Mouse (Mus musculus) hindbrain, embryonic 11.5 days (tissue): ENCODE results near the gene Senp6. TPM values are rescaled to one million over a fixed set of nuclear protein-coding genes. Genes with fewer than 3 reads are reported as not detected.
A peak's percentile ranks its signal among the peaks of the same experiment; 100 is the strongest.

Experiments
- ATAC-seq: fragments of 200-750 bp; cut with Nextera tagmentation; 2 replicates; pipeline ENCODE4 v1.8.0; 2017; ENCODE audit warnings: mild to moderate bottlenecking, moderate TSS enrichment, moderate library complexity; ENCODE audit not compliant: low FRiP score
- DNase-seq: peaks from one replicate; pipeline ENCODE4 v3.0.0-alpha.2; 2015; ENCODE audit warnings: low spot score
- H3K27ac ChIP-seq: fragments of 300-500 bp; sonication (generic); 2 replicates; pipeline ENCODE4 v1.5.1; 2014; ENCODE audit warnings: mild to moderate bottlenecking, low read depth, low read length
- H3K27me3 ChIP-seq: fragments of 300-500 bp; sonication (generic); 2 replicates; pipeline ENCODE4 v1.6.1; 2014; ENCODE audit warnings: mild to moderate bottlenecking, low read length, moderate library complexity, mixed read lengths; ENCODE audit not compliant: control insufficient read depth, insufficient read depth
- H3K36me3 ChIP-seq: fragments of 300-500 bp; sonication (generic); 2 replicates; pipeline ENCODE4 v1.6.1; 2014; ENCODE audit warnings: mild to moderate bottlenecking, low read length, moderate library complexity, mixed read lengths; ENCODE audit not compliant: control insufficient read depth, insufficient read depth
- H3K4me1 ChIP-seq: fragments of 300-500 bp; sonication (generic); replicated peaks from 2 replicates; pipeline ENCODE4 v1.6.1; 2014; ENCODE audit warnings: low read length, mixed read lengths; ENCODE audit not compliant: control insufficient read depth, insufficient read depth
- H3K4me2 ChIP-seq: fragments of 300-500 bp; sonication (generic); replicated peaks from 2 replicates; pipeline ENCODE4 v1.6.1; 2014; ENCODE audit warnings: mild to moderate bottlenecking, low read depth, low read length
- H3K4me3 ChIP-seq: fragments of 300-500 bp; sonication (generic); 2 replicates; pipeline ENCODE4 v1.5.1; 2014; ENCODE audit warnings: low read depth, low read length
- H3K9ac ChIP-seq: fragments of 300-500 bp; sonication (generic); 2 replicates; pipeline ENCODE4 v1.6.1; 2014; ENCODE audit warnings: low read depth, low read length
- H3K9me3 ChIP-seq: fragments of 300-500 bp; sonication (generic); 2 replicates; pipeline ENCODE4 v1.6.1; 2016; ENCODE audit warnings: low read length; ENCODE audit not compliant: control insufficient read depth
- WGBS: fragments of 180-500 bp; shearing (Covaris S2); extraction: QIAGEN DNeasy Blood & Tissue Kit; methylation state at CpG from one replicate; pipeline ENCODE4 v1.1.7; 2014; 5-methylcytosine and 5-hydroxymethylcytosine counted together
- polyA plus RNA-seq: library from polyadenylated mRNA; unstranded; fragments of >200 nt; fragmentation: Nextera tagmentation; extraction: Ambion mirVana; gene quantifications from 2 replicates; pipeline ENCODE4 v1.2.1, GENCODE M21; 2014

Senp6 gene
- polyA plus RNA-seq, 1 experiment from 2014 or later = 88.1 TPM

DNA sequence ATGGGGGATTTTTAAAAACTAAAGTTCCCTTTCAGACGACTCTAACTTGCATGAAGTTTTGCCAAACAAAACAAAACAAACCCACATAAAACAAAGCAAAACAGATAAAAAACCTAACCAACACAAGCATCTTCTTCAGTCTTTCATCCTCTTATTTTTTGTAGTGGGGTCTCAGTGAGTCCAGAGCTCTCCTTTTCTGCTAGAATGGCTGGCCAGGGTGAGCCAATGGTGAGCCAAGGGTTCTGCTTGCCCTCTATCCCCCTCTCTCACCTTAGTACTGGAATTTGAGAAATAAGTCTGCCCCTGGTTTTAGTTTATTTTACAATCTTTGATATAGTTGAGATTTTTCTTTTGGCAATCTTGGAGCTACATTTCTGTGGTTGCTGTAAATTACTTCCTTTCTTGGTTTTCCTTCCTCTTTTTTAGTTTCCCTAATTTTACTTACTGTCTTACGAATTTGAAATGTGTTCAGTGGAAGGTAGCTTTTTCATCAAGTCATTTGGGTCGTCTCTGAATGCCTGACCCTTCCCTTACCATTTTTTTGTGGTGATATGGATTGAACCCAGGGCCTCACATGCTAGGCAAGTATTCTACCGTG, 96.5 kb downstream of the Senp6 start:
- no peak overlapping the region for H3K4me3 ChIP-seq
- WGBS = 83% methylated on average over 4 of the region's 4 CpGs
- no peaks in the 10 kb centered on the region for H3K27me3 ChIP-seq
- H3K9me3 ChIP-seq = no peaks in the 10 kb centered on the region
- no peak for DNase-seq
- ATAC-seq = no peak
- H3K9ac ChIP-seq = no peak overlapping the region
- no peak overlapping the region for H3K4me2 ChIP-seq
- H3K36me3 ChIP-seq = no peaks in the 10 kb centered on the region
- H3K4me1 ChIP-seq = no peaks in the 10 kb centered on the region
- H3K27ac ChIP-seq = no peak overlapping the region

DNA sequence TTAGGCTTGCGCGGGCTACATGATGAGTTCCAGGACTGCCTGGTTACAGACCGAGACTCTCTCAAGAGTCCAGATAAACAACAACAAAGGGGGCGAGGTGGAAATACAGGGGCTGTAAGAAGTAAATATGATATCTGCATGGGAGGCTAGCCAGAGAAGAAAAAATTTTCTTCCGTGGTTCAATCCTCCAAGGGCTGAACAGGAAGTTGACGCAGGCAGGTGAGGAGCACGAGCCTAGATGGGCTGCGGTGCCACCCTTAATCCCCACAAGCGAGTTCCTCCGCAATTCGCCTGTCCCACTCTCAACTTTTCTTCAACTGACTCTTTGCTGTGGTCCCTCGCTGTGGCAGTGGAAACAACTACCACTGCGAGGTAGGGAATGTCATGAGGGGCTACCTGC, 97.5 kb downstream of the Senp6 start:
- H3K9me3 ChIP-seq = no peaks in the 10 kb centered on the region
- H3K4me2 ChIP-seq = peak overlapping the region; percentile 76
- no peak overlapping the region for H3K27ac ChIP-seq
- no peak for ATAC-seq
- H3K27me3 ChIP-seq = no peaks in the 10 kb centered on the region
- H3K36me3 ChIP-seq = no peaks in the 10 kb centered on the region
- H3K4me3 ChIP-seq = peak overlapping the region; percentile 66
- H3K9ac ChIP-seq = 0 out of 2 replicates have a peak overlapping the region, but pooled peaks have one; percentile 11
- 4% methylated on average over 13 of the region's 13 CpGs for WGBS
- no peak for DNase-seq
- no peaks in the 10 kb centered on the region for H3K4me1 ChIP-seq

DNA sequence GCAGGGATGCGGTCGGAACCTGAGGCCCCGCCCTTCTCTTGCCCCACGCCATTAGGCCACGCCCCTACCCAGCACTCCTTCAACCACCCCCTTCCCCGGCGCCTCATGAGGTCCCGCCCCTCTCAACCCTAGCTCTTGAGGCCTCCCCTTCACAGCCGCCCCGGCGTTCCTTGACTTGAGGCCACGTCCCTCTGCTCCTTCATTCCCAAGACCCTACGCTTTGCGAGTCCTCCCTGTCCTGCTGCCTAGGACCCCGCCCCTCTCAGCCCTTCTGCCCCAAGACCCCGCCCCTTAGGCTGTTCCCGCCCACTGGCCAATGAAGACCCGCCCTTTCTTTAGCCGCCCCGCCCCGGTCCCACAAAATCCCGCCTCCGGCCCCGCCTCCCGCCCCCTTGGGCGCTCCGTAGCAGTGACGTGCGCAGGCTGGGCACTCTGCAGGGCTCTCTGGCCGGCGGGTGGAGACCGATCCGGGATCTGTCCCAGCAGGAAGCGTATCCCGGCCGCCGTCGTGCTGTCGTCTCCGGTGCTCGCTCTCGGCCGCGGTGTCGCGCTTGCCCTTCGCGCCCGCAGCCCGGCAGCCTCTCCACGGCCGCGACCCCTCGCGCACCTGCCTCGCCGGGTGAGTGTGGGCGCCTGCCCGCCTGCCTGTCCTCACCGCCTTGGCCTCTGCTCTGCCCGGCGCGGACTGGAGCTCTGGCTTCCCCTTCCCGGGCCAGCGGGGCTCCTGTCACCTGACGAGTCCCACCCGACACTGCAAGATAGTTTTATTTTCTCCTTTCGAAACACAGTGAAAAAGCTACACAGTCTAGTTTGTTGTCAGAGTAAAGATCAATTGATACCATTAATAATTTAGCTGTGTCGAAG, 98.1 kb downstream of the Senp6 start, which contains the start of gene Myo6:
Gene Myo6, plus strand, starts transcription at position 421 of the 864 bp plus-strand sequence.
- DNase-seq (peak; percentile 97), ATAC-seq (peak; percentile 99)
- Histone ChIP-seq H3K27me3 (no peaks in the 10 kb centered on the region), H3K9me3 (no peaks in the 10 kb centered on the region), H3K4me3 (peak within 1 kb of the TSS; percentile 66), H3K4me2 (peak within 1 kb of the TSS; percentile 76), H3K4me1 (no peaks in the 10 kb centered on the region), H3K27ac (no peak within 1 kb of the TSS), H3K9ac (peak within 1 kb of the TSS; percentile 71), H3K36me3 (no peaks in the 10 kb centered on the region)
- WGBS = 1% methylated on average over 67 of the region's 69 CpGs

DNA sequence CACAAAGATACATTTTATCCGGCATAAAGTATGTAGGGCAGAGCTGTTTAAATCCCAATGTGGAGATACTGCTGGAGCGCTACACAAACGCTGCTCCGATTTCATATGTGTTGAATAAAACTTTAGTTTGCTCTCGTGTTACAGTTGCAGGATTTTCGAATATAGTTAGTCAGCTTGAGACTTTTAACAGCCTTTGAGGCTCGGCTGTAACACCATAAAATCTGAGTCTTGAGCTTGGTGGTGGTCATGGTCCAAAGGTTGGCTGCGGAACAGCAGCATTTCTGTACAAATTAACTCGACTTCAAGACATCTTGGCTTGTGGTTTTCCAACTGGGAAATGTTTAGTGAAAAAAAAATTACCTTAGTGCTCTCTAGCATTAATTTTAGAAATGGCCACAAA, 99.0 kb downstream of the Senp6 start:
- peak overlapping the region; percentile 76; the same call in 1 of the 2 replicates for H3K4me2 ChIP-seq
- 64% methylated on average over 9 of the region's 9 CpGs for WGBS
- H3K9me3 ChIP-seq = no peaks in the 10 kb centered on the region
- H3K27ac ChIP-seq = no peak overlapping the region
- no peaks in the 10 kb centered on the region for H3K4me1 ChIP-seq
- ATAC-seq (no peak), DNase-seq (no peak)
- H3K9ac ChIP-seq = no peak overlapping the region
- no peaks in the 10 kb centered on the region for H3K36me3 ChIP-seq
- no peaks in the 10 kb centered on the region for H3K27me3 ChIP-seq
- 0 out of 2 replicates have a peak overlapping the region, but pooled peaks have one; percentile 12 for H3K4me3 ChIP-seq

DNA sequence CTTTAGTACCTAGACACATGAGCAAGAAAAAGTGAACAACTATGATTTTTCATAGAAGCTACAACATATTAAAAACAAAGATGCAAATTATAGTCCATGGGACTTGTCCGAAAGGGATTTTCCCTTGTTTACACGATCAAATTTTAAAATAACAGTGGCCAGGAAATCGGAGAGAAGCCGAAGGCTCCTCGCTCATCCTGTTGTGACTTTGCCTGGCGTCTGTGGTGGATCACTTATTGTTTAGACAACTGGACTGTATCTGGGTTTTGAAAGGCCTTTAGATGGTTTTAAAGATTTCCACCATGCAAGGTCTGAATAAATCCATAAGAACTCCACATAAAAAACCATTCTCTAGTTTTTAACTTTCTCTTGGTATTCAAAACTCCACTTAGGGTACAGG, 99.7 kb downstream of the Senp6 start:
- H3K4me1 ChIP-seq = no peaks in the 10 kb centered on the region
- ATAC-seq (no peak), DNase-seq (no peak)
- H3K4me2 ChIP-seq = no peak overlapping the region
- no peaks in the 10 kb centered on the region for H3K36me3 ChIP-seq
- WGBS = 79% methylated on average over 6 of the region's 6 CpGs
- H3K9me3 ChIP-seq = no peaks in the 10 kb centered on the region
- H3K27me3 ChIP-seq = no peaks in the 10 kb centered on the region
- no peak overlapping the region for H3K27ac ChIP-seq
- no peak overlapping the region for H3K4me3 ChIP-seq
- no peak overlapping the region for H3K9ac ChIP-seq

DNA sequence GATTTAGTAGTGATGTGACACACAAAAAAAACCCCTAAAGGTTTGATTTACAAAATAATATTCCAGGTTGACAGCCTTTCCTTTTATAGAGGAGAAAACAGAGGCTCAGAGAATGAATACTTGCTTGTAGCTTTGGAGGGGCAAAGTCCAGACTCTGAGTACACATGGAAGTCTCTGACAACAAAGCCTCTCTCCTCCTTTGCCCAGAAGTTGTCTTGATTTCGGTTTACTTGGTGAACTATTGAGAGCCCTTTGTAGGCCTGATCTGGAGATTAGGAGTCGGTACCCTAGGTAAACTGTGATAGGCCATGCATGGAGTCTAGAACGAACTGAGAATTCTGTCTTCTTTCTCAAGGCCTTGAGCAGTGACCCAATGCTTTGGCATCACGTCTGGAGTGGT, 100.4 kb downstream of the Senp6 start:
- no peak overlapping the region for H3K9ac ChIP-seq
- DNase-seq = no peak
- no peaks in the 10 kb centered on the region for H3K9me3 ChIP-seq
- ATAC-seq = no peak
- no peak overlapping the region for H3K4me3 ChIP-seq
- no peaks in the 10 kb centered on the region for H3K4me1 ChIP-seq
- H3K36me3 ChIP-seq = no peaks in the 10 kb centered on the region
- H3K27me3 ChIP-seq = no peaks in the 10 kb centered on the region
- H3K27ac ChIP-seq = no peak overlapping the region
- WGBS = 83% methylated on average over 4 of the region's 4 CpGs
- no peak overlapping the region for H3K4me2 ChIP-seq

DNA sequence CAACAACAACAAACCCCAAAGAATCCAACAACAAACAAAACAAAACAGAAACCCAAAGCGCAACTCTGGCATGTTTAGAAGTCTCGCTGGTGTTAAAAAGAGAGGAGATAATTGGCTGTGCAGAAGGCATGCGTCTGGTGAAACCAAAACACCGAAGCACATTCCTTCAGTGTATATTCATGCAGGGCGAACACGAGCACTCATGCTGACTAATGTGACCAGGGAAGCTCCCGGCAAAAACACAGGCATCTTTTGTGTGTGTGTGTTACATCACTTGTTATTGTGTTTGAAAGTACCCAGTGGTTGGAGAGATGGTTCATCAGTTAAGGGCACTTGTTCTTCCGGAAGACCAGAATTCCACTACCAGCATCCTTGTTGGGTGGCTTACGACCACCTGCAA, 102.8 kb downstream of the Senp6 start:
- no peaks in the 10 kb centered on the region for H3K4me1 ChIP-seq
- H3K9ac ChIP-seq = no peak overlapping the region
- ATAC-seq = no peak
- H3K4me3 ChIP-seq = no peak overlapping the region
- H3K36me3 ChIP-seq = no peaks in the 10 kb centered on the region
- H3K27me3 ChIP-seq = no peaks in the 10 kb centered on the region
- no peak for DNase-seq
- no peak overlapping the region for H3K4me2 ChIP-seq
- WGBS = 85% methylated on average over 9 of the region's 9 CpGs
- no peak overlapping the region for H3K27ac ChIP-seq
- H3K9me3 ChIP-seq = no peaks in the 10 kb centered on the region

DNA sequence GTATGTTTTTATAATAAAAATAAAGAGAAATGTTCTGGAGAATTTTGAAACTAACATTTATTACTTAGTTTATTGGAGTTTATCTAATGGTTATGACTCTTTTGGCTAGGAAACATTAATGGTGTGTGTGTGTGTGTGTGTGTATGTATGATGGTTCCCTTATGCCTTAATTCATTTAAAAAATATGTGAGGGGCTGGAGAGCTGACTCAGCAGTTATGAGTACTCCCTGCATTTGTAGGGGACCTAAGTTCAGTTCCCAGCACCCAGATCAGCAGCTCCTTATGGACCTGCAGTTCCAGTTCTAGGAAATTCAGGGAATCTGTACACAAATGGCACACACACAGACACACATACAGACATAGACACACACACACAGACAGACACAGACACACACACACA, 104.5 kb downstream of the Senp6 start:
- H3K36me3 ChIP-seq = no peaks in the 10 kb centered on the region
- H3K4me3 ChIP-seq = no peak overlapping the region
- ATAC-seq (no peak), DNase-seq (no peak)
- H3K9me3 ChIP-seq = no peaks in the 10 kb centered on the region
- H3K27me3 ChIP-seq = no peaks in the 10 kb centered on the region
- H3K4me1 ChIP-seq = no peaks in the 10 kb centered on the region
- no peak overlapping the region for H3K27ac ChIP-seq
- no peak overlapping the region for H3K4me2 ChIP-seq
- no peak overlapping the region for H3K9ac ChIP-seq
